In genomic region chr9:61753795-61754194, GRCm38 (mm10) we compare ENCODE assay signal across 9 mouse cellular contexts.
A peak's percentile ranks its signal among the peaks of the same experiment; 100 is the strongest.
DNase-seq lines count a peak whose midpoint lies in the region; ATAC-seq lines count a peak whose summit lies in the region.
"Had no signal": no experiment of that assay in that cellular context is flagged by ENCODE, and none has a peak within 500 bp of the region (broad histone marks: within the 10 kb centered on the region; RNA-seq: fewer than 3 reads in every experiment).

No protein-coding gene starts in this region.

- peaks cover 26% of the 10 kb centered on the region for H3K27me3 ChIP-seq in heart, embryonic 13.5 days (replicated peaks)
- H3K27me3 ChIP-seq: liver, embryonic 13.5 days had no signal

- no peaks in the 10 kb centered on the region for H3K36me3 ChIP-seq in heart, embryonic 13.5 days
- H3K36me3 ChIP-seq: liver, embryonic 13.5 days had no signal

- no peak for ATAC-seq in heart, embryonic 13.5 days (ENCODE audit: extremely low read depth, insufficient number of reproducible peaks, low FRiP score, low TSS enrichment)

- peak overlapping the region; percentile 16 for H3K4me2 ChIP-seq in heart, embryonic 13.5 days
- H3K4me2 ChIP-seq: liver, embryonic 13.5 days had no signal

- peaks cover 6% of the 10 kb centered on the region; the same call in 1 of the 2 replicates for H3K9me3 ChIP-seq in heart, embryonic 13.5 days
- H3K9me3 ChIP-seq: liver, embryonic 13.5 days had no signal

- no peak for DNase-seq in heart, postnatal 4 days
- peak; percentile 48 for DNase-seq in 3T3-L1 (ENCODE audit: low read depth, low spot score)
- peak; percentile 46 for DNase-seq in adrenal gland, adult 2 months
- peak; percentile 70 to 84 for DNase-seq in layer of hippocampus, adult 18-20 months (ENCODE audit: low spot score in 2 of 2)
- peak; percentile 71 to 83 for DNase-seq in right cerebral cortex, postnatal 10 days (ENCODE audit: low spot score in 2 of 2)
- no peak for DNase-seq in adipocyte (ENCODE audit: low spot score)
- DNase-seq in kidney, adult 9 months: no peak
- DNase-seq: liver, embryonic 13.5 days had no signal

- H3K27ac ChIP-seq in heart, embryonic 13.5 days (replicated peaks): no peak overlapping the region
- H3K27ac ChIP-seq: liver, embryonic 13.5 days had no signal

- 20% methylated on average over 9 of the region's 10 CpGs for WGBS in heart, embryonic 13.5 days

- no peak overlapping the region for H3K9ac ChIP-seq in heart, embryonic 13.5 days
- H3K9ac ChIP-seq: liver, embryonic 13.5 days had no signal

- no peak overlapping the region for H3K4me3 ChIP-seq in heart, embryonic 13.5 days
- H3K4me3 ChIP-seq: liver, embryonic 13.5 days had no signal

- H3K4me1 ChIP-seq in heart, embryonic 13.5 days: peaks cover 18% of the 10 kb centered on the region
- H3K4me1 ChIP-seq: liver, embryonic 13.5 days had no signal

Comparison
In these comparisons a context has a peak if more than half of its experiments do, and no peak if none do; other contexts are left out.
1. DNase-seq: peak in 3T3-L1 (single experiment), adrenal gland, adult 2 months (single experiment), layer of hippocampus, adult 18-20 months (2 of 2) and right cerebral cortex, postnatal 10 days (2 of 2); none in heart, postnatal 4 days (single experiment), adipocyte (single experiment) and kidney, adult 9 months (single experiment).